Mouse (Mus musculus): ENCODE results near the gene Tpm4.

- TF ChIP-seq CTCF (IDR thresholded peaks at IDR 0.05; ENCODE audit: insufficient read depth, low read depth, low read length) (no peak), POLR2A (IDR thresholded peaks at IDR 0.05; ENCODE audit: insufficient read depth, low read depth, low read length) (no peak)
Measured at GRCm38 (mm10) chr8:72169098-72169668, 34.4 kb downstream of the Tpm4 start.

Data from olfactory bulb, adult 2 months (tissue).